Mouse (Mus musculus) intestine, embryonic 15.5 days (tissue): Measurements from ENCODE around the gene Ythdf1. TPM values are rescaled to one million over a fixed set of nuclear protein-coding genes. Genes with fewer than 3 reads are reported as not detected.

Source experiments
- ATAC-seq: fragments of 200-750 bp; cut with Nextera tagmentation; 2 replicates; pipeline ENCODE4 v1.8.0; 2017; ENCODE audit warnings: moderate TSS enrichment, moderate library complexity
- H3K27ac ChIP-seq: fragments of 300-500 bp; sonication (generic); 2 replicates; pipeline ENCODE4 v1.5.1; 2015; ENCODE audit warnings: mild to moderate bottlenecking, inconsistent platforms
- H3K27me3 ChIP-seq: fragments of 300-500 bp; sonication (generic); replicated peaks from 2 replicates; pipeline ENCODE4 v1.6.1; 2015; ENCODE audit warnings: inconsistent platforms
- H3K36me3 ChIP-seq: fragments of 300-500 bp; sonication (generic); 2 replicates; pipeline ENCODE4 v1.6.1; 2015; ENCODE audit warnings: inconsistent platforms
- H3K4me1 ChIP-seq: fragments of 300-500 bp; sonication (generic); replicated peaks from 2 replicates; pipeline ENCODE4 v1.6.1; 2015; ENCODE audit warnings: inconsistent platforms
- H3K4me2 ChIP-seq: fragments of 300-500 bp; sonication (generic); replicated peaks from 2 replicates; pipeline ENCODE4 v1.6.1; 2015; ENCODE audit warnings: mild to moderate bottlenecking, inconsistent platforms
- H3K4me3 ChIP-seq: fragments of 300-500 bp; sonication (generic); replicated peaks from 2 replicates; pipeline ENCODE4 v1.5.1; 2015; ENCODE audit warnings: inconsistent platforms
- H3K9ac ChIP-seq: fragments of 300-500 bp; sonication (generic); 2 replicates; pipeline ENCODE4 v1.6.1; 2015; ENCODE audit warnings: inconsistent platforms
- H3K9me3 ChIP-seq: fragments of 300-500 bp; sonication (generic); 2 replicates; pipeline ENCODE4 v1.6.1; 2016; ENCODE audit warnings: inconsistent platforms
- WGBS: fragments of 180-500 bp; shearing (Covaris S2); methylation state at CpG from one replicate; pipeline ENCODE4 v1.1.7; 2015; 5-methylcytosine and 5-hydroxymethylcytosine counted together
- polyA plus RNA-seq: library from polyadenylated mRNA; unstranded; fragments of >200 nt; fragmentation: Nextera tagmentation; extraction: Ambion mirVana; gene quantifications from 2 replicates; pipeline ENCODE4 v1.2.1, GENCODE M21; 2015

Gene Ythdf1
- polyA plus RNA-seq, 1 experiment from 2014 or later: 49.3 TPM

- Histone ChIP-seq H3K36me3 (no peaks in the 10 kb centered on the region), H3K9ac (no peak overlapping the region), H3K4me1 (no peaks in the 10 kb centered on the region), H3K27ac (no peak overlapping the region), H3K4me3 (no peak overlapping the region), H3K4me2 (no peak overlapping the region), H3K9me3 (no peaks in the 10 kb centered on the region), H3K27me3 (peaks cover 9% of the 10 kb centered on the region)
- 57% methylated on average over 2 of the region's 2 CpGs for WGBS
- 0 out of 2 replicates have a peak, but pooled peaks have one; percentile 43 for ATAC-seq
These were observed 18.7 kb downstream of the Ythdf1 start for GRCm38 (mm10) chr2:180902086-180902485.

- ATAC-seq: no peak
These were observed 22.9 kb downstream of the Ythdf1 start for GRCm38 (mm10) chr2:180897857-180898256.

GRCm38 (mm10) chr2:180896819-180897625 lies 23.7 kb downstream of the Ythdf1 start:
- no peak overlapping the region for H3K27ac ChIP-seq
- H3K9me3 ChIP-seq: no peaks in the 10 kb centered on the region
- WGBS: 70% methylated on average over 15 of the region's 15 CpGs
- peaks cover 23% of the 10 kb centered on the region for H3K4me1 ChIP-seq
- no peak for ATAC-seq
- no peak overlapping the region for H3K9ac ChIP-seq
- no peak overlapping the region for H3K4me3 ChIP-seq
- no peaks in the 10 kb centered on the region for H3K36me3 ChIP-seq
- peaks cover 59% of the 10 kb centered on the region for H3K27me3 ChIP-seq
- no peak overlapping the region for H3K4me2 ChIP-seq

More at GRCm38 (mm10) chr2:180897857-180898256, 22.9 kb downstream of the Ythdf1 start:
- 76% methylated on average over 6 of the region's 6 CpGs for WGBS
- peaks cover 50% of the 10 kb centered on the region for H3K27me3 ChIP-seq
- H3K4me2 ChIP-seq: no peak overlapping the region
- H3K36me3 ChIP-seq: no peaks in the 10 kb centered on the region
- no peak overlapping the region for H3K9ac ChIP-seq
- peaks cover 20% of the 10 kb centered on the region for H3K4me1 ChIP-seq
- no peak overlapping the region for H3K27ac ChIP-seq
- H3K9me3 ChIP-seq: no peaks in the 10 kb centered on the region
- no peak overlapping the region for H3K4me3 ChIP-seq

GRCm38 (mm10) chr2:180895837-180896525 lies 24.8 kb downstream of the Ythdf1 start:
- H3K4me2 ChIP-seq: no peak overlapping the region
- ATAC-seq: no peak
- no peak overlapping the region for H3K4me3 ChIP-seq
- H3K4me1 ChIP-seq: peaks cover 27% of the 10 kb centered on the region
- peaks cover 69% of the 10 kb centered on the region for H3K27me3 ChIP-seq
- 73% methylated on average over 11 of the region's 11 CpGs for WGBS
- H3K27ac ChIP-seq: no peak overlapping the region
- no peak overlapping the region for H3K9ac ChIP-seq
- H3K9me3 ChIP-seq: no peaks in the 10 kb centered on the region
- no peaks in the 10 kb centered on the region for H3K36me3 ChIP-seq

GRCm38 (mm10) chr2:180895321-180895720 lies 25.4 kb downstream of the Ythdf1 start:
- Histone ChIP-seq H3K9me3 (no peaks in the 10 kb centered on the region), H3K4me3 (no peak overlapping the region), H3K9ac (no peak overlapping the region), H3K36me3 (no peaks in the 10 kb centered on the region), H3K27me3 (peaks cover 76% of the 10 kb centered on the region), H3K27ac (no peak overlapping the region), H3K4me2 (no peak overlapping the region), H3K4me1 (peaks cover 30% of the 10 kb centered on the region)
- ATAC-seq: no peak
- 91% methylated on average over 3 of the region's 3 CpGs for WGBS

- H3K4me2 ChIP-seq: peak overlapping the region; percentile 76
- H3K27ac ChIP-seq: no peak overlapping the region
- H3K4me1 ChIP-seq: peaks cover 31% of the 10 kb centered on the region
- no peak overlapping the region for H3K9ac ChIP-seq
- WGBS: under 1% methylated on average over 13 of the region's 13 CpGs
- H3K27me3 ChIP-seq: peaks cover 81% of the 10 kb centered on the region
- peak; percentile 44; the same call in 1 of the 2 replicates for ATAC-seq
- peak overlapping the region; percentile 43; the same call in 1 of the 2 replicates for H3K4me3 ChIP-seq
- no peaks in the 10 kb centered on the region for H3K9me3 ChIP-seq
- no peaks in the 10 kb centered on the region for H3K36me3 ChIP-seq
These were observed 26.0 kb downstream of the Ythdf1 start for GRCm38 (mm10) chr2:180894734-180895133.

- Histone ChIP-seq H3K27me3 (peaks cover 88% of the 10 kb centered on the region), H3K4me1 (peaks cover 31% of the 10 kb centered on the region), H3K9me3 (no peaks in the 10 kb centered on the region), H3K9ac (no peak overlapping the region), H3K36me3 (no peaks in the 10 kb centered on the region), H3K27ac (no peak overlapping the region), H3K4me3 (peak overlapping the region; percentile 43), H3K4me2 (peak overlapping the region; percentile 76)
- under 1% methylated on average over 56 of the region's 57 CpGs for WGBS
- peak; percentile 58 for ATAC-seq
These were observed 26.6 kb downstream of the Ythdf1 start for GRCm38 (mm10) chr2:180894029-180894623.

- H3K9me3 ChIP-seq: no peaks in the 10 kb centered on the region
- H3K27ac ChIP-seq: no peak overlapping the region
- H3K4me2 ChIP-seq: peak overlapping the region; percentile 76
- peaks cover 89% of the 10 kb centered on the region for H3K27me3 ChIP-seq
- H3K4me1 ChIP-seq: peaks cover 31% of the 10 kb centered on the region
- no peak overlapping the region for H3K9ac ChIP-seq
- under 1% methylated on average over 48 of the region's 50 CpGs for WGBS
- H3K36me3 ChIP-seq: no peaks in the 10 kb centered on the region
- H3K4me3 ChIP-seq: peak overlapping the region; percentile 43
- no peak; the same call in 1 of the 2 replicates for ATAC-seq
These were observed 27.2 kb downstream of the Ythdf1 start for GRCm38 (mm10) chr2:180893537-180894028.

- WGBS: under 1% methylated on average over 94 of the region's 97 CpGs
- peak overlapping the region; percentile 43 for H3K4me3 ChIP-seq
- H3K9me3 ChIP-seq: no peaks in the 10 kb centered on the region
- peaks cover 95% of the 10 kb centered on the region for H3K27me3 ChIP-seq
- H3K4me2 ChIP-seq: peak overlapping the region; percentile 76
- H3K4me1 ChIP-seq: peaks cover 31% of the 10 kb centered on the region
- ATAC-seq: peak; percentile 19; the same call in 1 of the 2 replicates
- no peak overlapping the region for H3K9ac ChIP-seq
- no peaks in the 10 kb centered on the region for H3K36me3 ChIP-seq
- H3K27ac ChIP-seq: no peak overlapping the region
These were observed 27.8 kb downstream of the Ythdf1 start for GRCm38 (mm10) chr2:180892841-180893521.

GRCm38 (mm10) chr2:180891835-180892323 lies 28.9 kb downstream of the Ythdf1 start:
- no peak overlapping the region for H3K27ac ChIP-seq
- peaks cover 31% of the 10 kb centered on the region for H3K4me1 ChIP-seq
- no peak overlapping the region; the same call in 1 of the 2 replicates for H3K4me2 ChIP-seq
- H3K36me3 ChIP-seq: no peaks in the 10 kb centered on the region
- H3K9me3 ChIP-seq: no peaks in the 10 kb centered on the region
- 11% methylated on average over 9 of the region's 9 CpGs for WGBS
- no peak for ATAC-seq
- no peak overlapping the region for H3K4me3 ChIP-seq
- peaks cover 98% of the 10 kb centered on the region for H3K27me3 ChIP-seq
- no peak overlapping the region for H3K9ac ChIP-seq

GRCm38 (mm10) chr2:180891075-180891834 lies 29.5 kb downstream of the Ythdf1 start:
- Histone ChIP-seq H3K4me1 (peaks cover 31% of the 10 kb centered on the region), H3K9me3 (no peaks in the 10 kb centered on the region), H3K27me3 (peaks cover 97% of the 10 kb centered on the region), H3K36me3 (no peaks in the 10 kb centered on the region), H3K27ac (no peak overlapping the region), H3K4me2 (no peak overlapping the region; the same call in none of the 2 replicates), H3K9ac (no peak overlapping the region), H3K4me3 (no peak overlapping the region)
- no peak for ATAC-seq
- WGBS: under 1% methylated on average over 37 of the region's 37 CpGs
